Mouse (Mus musculus) lung, embryonic 14.5 days (tissue): ENCODE measurements around the gene Tmem265. TPM values are rescaled to one million over a fixed set of nuclear protein-coding genes. Genes with fewer than 3 reads are reported as not detected.

Source experiments
- ATAC-seq: fragments of 200-750 bp; cut with Nextera tagmentation; 2 replicates; pipeline ENCODE4 v1.8.0; 2017; ENCODE audit warnings: mild to moderate bottlenecking, moderate TSS enrichment, moderate library complexity; ENCODE audit not compliant: insufficient read depth
- DNase-seq: peaks from one replicate; pipeline ENCODE4 v3.0.0-alpha.2; 2015
- H3K27ac ChIP-seq: fragments of 300-500 bp; sonication (generic); 2 replicates; pipeline ENCODE4 v1.5.1; 2014; ENCODE audit warnings: low read depth, mild to moderate bottlenecking, moderate library complexity
- H3K27me3 ChIP-seq: fragments of 300-500 bp; sonication (generic); 2 replicates; pipeline ENCODE4 v1.6.1; 2014; ENCODE audit warnings: low read length, control low read depth; ENCODE audit not compliant: insufficient read depth
- H3K36me3 ChIP-seq: fragments of 300-500 bp; sonication (generic); 2 replicates; pipeline ENCODE4 v1.6.1; 2014; ENCODE audit warnings: control low read depth; ENCODE audit not compliant: insufficient read depth
- H3K4me1 ChIP-seq: fragments of 300-500 bp; sonication (generic); 2 replicates; pipeline ENCODE4 v1.6.1; 2014; ENCODE audit warnings: antibody characterized with exemption, control low read depth; ENCODE audit not compliant: insufficient read depth
- H3K4me2 ChIP-seq: fragments of 300-500 bp; sonication (generic); 2 replicates; pipeline ENCODE4 v1.6.1; 2014; ENCODE audit warnings: mild to moderate bottlenecking
- H3K4me3 ChIP-seq: fragments of 300-500 bp; sonication (generic); 2 replicates; pipeline ENCODE4 v1.5.1; 2014; ENCODE audit warnings: low read depth, low read length
- H3K9ac ChIP-seq: fragments of 300-500 bp; sonication (generic); 2 replicates; pipeline ENCODE4 v1.6.1; 2014
- H3K9me3 ChIP-seq: fragments of 300-500 bp; sonication (generic); 2 replicates; pipeline ENCODE4 v1.6.1; 2016; ENCODE audit warnings: low read depth, low read length, control low read depth
- CTCF ChIP-seq: IDR thresholded peaks from 2 replicates; pipeline ENCODE4 v1.5.1; 2016; ENCODE audit warnings: antibody characterized with exemption, low read depth
- WGBS: fragments of 180-500 bp; shearing (Covaris S2); extraction: QIAGEN DNeasy Blood & Tissue Kit; methylation state at CpG from one replicate; pipeline ENCODE4 v1.1.7; 2014; 5-methylcytosine and 5-hydroxymethylcytosine counted together
- polyA plus RNA-seq: library from polyadenylated mRNA; unstranded; fragments of >200 nt; fragmentation: Nextera tagmentation; extraction: Ambion mirVana; gene quantifications from 2 replicates; pipeline ENCODE4 v1.2.1, GENCODE M21; 2014

The Tmem265 gene
- polyA plus RNA-seq, 1 experiment from 2014 or later, result 6.3 TPM

- Histone ChIP-seq H3K27me3 (no peaks in the 10 kb centered on the region), H3K36me3 (peaks cover 94% of the 10 kb centered on the region), H3K9me3 (no peaks in the 10 kb centered on the region), H3K4me2 (no peak within 1 kb of the TSS), H3K27ac (no peak within 1 kb of the TSS), H3K9ac (no peak within 1 kb of the TSS), H3K4me3 (no peak within 1 kb of the TSS), H3K4me1 (no peaks in the 10 kb centered on the region)
- ATAC-seq, result no peak
- no peak for DNase-seq
- no peak for TF ChIP-seq CTCF
- WGBS, result 88% methylated on average over 3 of the region's 3 CpGs
These were observed 41.9 kb upstream of the Tmem265 start, which contains the start of gene Gm42715 for GRCm38 (mm10) chr7:127519284-127519683. Gene Gm42715, plus strand, starts transcription at chr7:127519584.

GRCm38 (mm10) chr7:127541671-127542070, 19.5 kb upstream of the Tmem265 start:
- Histone ChIP-seq H3K4me1 (no peaks in the 10 kb centered on the region), H3K9ac (no peak overlapping the region), H3K4me3 (no peak overlapping the region), H3K36me3 (peaks cover 93% of the 10 kb centered on the region), H3K27me3 (no peaks in the 10 kb centered on the region), H3K27ac (no peak overlapping the region), H3K4me2 (no peak overlapping the region), H3K9me3 (no peaks in the 10 kb centered on the region)
- DNase-seq (no peak), ATAC-seq (no peak)
- TF ChIP-seq CTCF, result no peak
- WGBS, result 92% methylated on average over 3 of the region's 3 CpGs

GRCm38 (mm10) chr7:127549116-127549835, 11.9 kb upstream of the Tmem265 start:
- no peaks in the 10 kb centered on the region for H3K27me3 ChIP-seq
- DNase-seq, result no peak
- no peak overlapping the region for H3K4me3 ChIP-seq
- H3K9me3 ChIP-seq, result no peaks in the 10 kb centered on the region
- H3K27ac ChIP-seq, result no peak overlapping the region
- no peaks in the 10 kb centered on the region for H3K4me1 ChIP-seq
- ATAC-seq, result no peak
- TF ChIP-seq CTCF, result no peak
- WGBS, result 86% methylated on average over 15 of the region's 15 CpGs
- H3K4me2 ChIP-seq, result no peak overlapping the region
- peaks cover 83% of the 10 kb centered on the region for H3K36me3 ChIP-seq
- no peak overlapping the region for H3K9ac ChIP-seq

GRCm38 (mm10) chr7:127551558-127551957, 9.6 kb upstream of the Tmem265 start:
- TF ChIP-seq CTCF, result no peak

GRCm38 (mm10) chr7:127560580-127560979, 610 bp upstream of the Tmem265 start:
- 94% methylated on average over 11 of the region's 11 CpGs for WGBS
- no peak for TF ChIP-seq CTCF
- no peaks in the 10 kb centered on the region for H3K4me1 ChIP-seq
- no peaks in the 10 kb centered on the region for H3K9me3 ChIP-seq
- no peaks in the 10 kb centered on the region for H3K27me3 ChIP-seq
- H3K9ac ChIP-seq, result no peak overlapping the region
- no peak overlapping the region for H3K4me2 ChIP-seq
- ATAC-seq, result 0 out of 2 replicates have a peak, but pooled peaks have one; percentile 31
- H3K4me3 ChIP-seq, result no peak overlapping the region
- H3K36me3 ChIP-seq, result peaks cover 93% of the 10 kb centered on the region
- H3K27ac ChIP-seq, result no peak overlapping the region
- no peak for DNase-seq

More at GRCm38 (mm10) chr7:127551558-127551957, 9.6 kb upstream of the Tmem265 start:
- ATAC-seq (no peak), DNase-seq (no peak)
- Histone ChIP-seq H3K9me3 (no peaks in the 10 kb centered on the region), H3K27ac (no peak overlapping the region), H3K27me3 (no peaks in the 10 kb centered on the region), H3K4me2 (no peak overlapping the region), H3K36me3 (peaks cover 86% of the 10 kb centered on the region), H3K4me3 (no peak overlapping the region), H3K9ac (no peak overlapping the region), H3K4me1 (no peaks in the 10 kb centered on the region)
- 94% methylated on average over 8 of the region's 8 CpGs for WGBS

- Histone ChIP-seq H3K4me2 (no peak overlapping the region), H3K27me3 (no peaks in the 10 kb centered on the region), H3K27ac (no peak overlapping the region), H3K4me1 (no peaks in the 10 kb centered on the region), H3K36me3 (peaks cover 81% of the 10 kb centered on the region), H3K4me3 (no peak overlapping the region), H3K9me3 (no peaks in the 10 kb centered on the region), H3K9ac (no peak overlapping the region)
- TF ChIP-seq CTCF, result 0 out of 2 replicates have a peak, but pooled peaks have one; percentile 13
- ATAC-seq (peak; percentile 31; the same call in 1 of the 2 replicates), DNase-seq (peak; percentile 59)
- WGBS, result 64% methylated on average over 6 of the region's 6 CpGs
These were observed 3.4 kb downstream of the Tmem265 start for GRCm38 (mm10) chr7:127564381-127565150.

GRCm38 (mm10) chr7:127572895-127573471, 11.8 kb downstream of the Tmem265 start, which contains the start of gene Phkg2:
Gene Phkg2, plus strand, starts transcription at chr7:127573340.
- no peak for TF ChIP-seq CTCF
- DNase-seq, result peak; percentile 98
- ATAC-seq, result peak; percentile 99
- under 1% methylated on average over 17 of the region's 17 CpGs for WGBS
- peak within 1 kb of the TSS; percentile 92 for H3K4me2 ChIP-seq
- no peaks in the 10 kb centered on the region for H3K27me3 ChIP-seq
- peak within 1 kb of the TSS; percentile 77 for H3K9ac ChIP-seq
- H3K4me1 ChIP-seq, result 0 out of 2 replicates have a peak, but pooled peaks cover 3% of the 10 kb centered on the region
- H3K4me3 ChIP-seq, result peak within 1 kb of the TSS; percentile 71
- no peaks in the 10 kb centered on the region for H3K9me3 ChIP-seq
- H3K36me3 ChIP-seq, result peaks cover 21% of the 10 kb centered on the region
- H3K27ac ChIP-seq, result peak within 1 kb of the TSS; percentile 72
